Mouse (Mus musculus): ENCODE results near the gene Gm15013. TPM values are rescaled to one million over a fixed set of nuclear protein-coding genes. Genes with fewer than 3 reads are reported as not detected.
A peak's percentile ranks its signal among the peaks of the same experiment; 100 is the strongest.

Gm15013 gene
- total and polyA plus RNA-seq, 2 experiments = not detected

- Histone ChIP-seq H3K9ac (ENCODE audit: low read depth, low read length) (no peak overlapping the region), H3K36me3 (ENCODE audit: control insufficient read depth, insufficient read depth, low read length) (peaks cover 6% of the 10 kb centered on the region; the same call in 1 of the 2 replicates), H3K4me3 (ENCODE audit: insufficient read depth, low read depth, low read length) (no peak overlapping the region), H3K27me3 (ENCODE audit: control insufficient read depth, insufficient read depth, low read length) (no peaks in the 10 kb centered on the region), H3K4me1 (ENCODE audit: control insufficient read depth, insufficient read depth, low read length) (no peaks in the 10 kb centered on the region), H3K79me2 (ENCODE audit: control insufficient read depth, insufficient read depth, low read length) (no peaks in the 10 kb centered on the region), H3K27ac (replicated peaks; ENCODE audit: insufficient read depth, low read depth, low read length) (no peak overlapping the region)
- no peak for TF ChIP-seq CTCF (IDR thresholded peaks at IDR 0.05; ENCODE audit: low read depth, low read length)
- no peak for TF ChIP-seq POLR2A (IDR thresholded peaks at IDR 0.05; ENCODE audit: extremely low read depth, insufficient read depth, low read length)
- WGBS = 81% methylated on average over 2 of the region's 2 CpGs
- DNase-seq (ENCODE audit: extremely low read depth, low read depth, low spot score) = no peak
These were observed 8.1 kb upstream of the Gm15013 start for GRCm38 (mm10) chrX:139722350-139722749.

- Histone ChIP-seq H3K4me3 (ENCODE audit: insufficient read depth, low read depth, low read length) (peak within 1 kb of the TSS; percentile 77), H3K4me1 (ENCODE audit: control insufficient read depth, insufficient read depth, low read length) (0 out of 2 replicates have a peak, but pooled peaks cover 2% of the 10 kb centered on the region), H3K27me3 (ENCODE audit: control insufficient read depth, insufficient read depth, low read length) (no peaks in the 10 kb centered on the region), H3K27ac (replicated peaks; ENCODE audit: insufficient read depth, low read depth, low read length) (peak within 1 kb of the TSS; percentile 73), H3K36me3 (ENCODE audit: control insufficient read depth, insufficient read depth, low read length) (no peaks in the 10 kb centered on the region), H3K9ac (ENCODE audit: low read depth, low read length) (peak within 1 kb of the TSS; percentile 76), H3K79me2 (ENCODE audit: control insufficient read depth, insufficient read depth, low read length) (no peaks in the 10 kb centered on the region; the same call in 1 of the 2 replicates)
- no peak for TF ChIP-seq CTCF (IDR thresholded peaks at IDR 0.05; ENCODE audit: low read depth, low read length)
- 0 out of 2 replicates have a peak, but pooled peaks have one; percentile 25 for TF ChIP-seq POLR2A (IDR thresholded peaks at IDR 0.05; ENCODE audit: extremely low read depth, insufficient read depth, low read length)
- WGBS = under 1% methylated on average over 43 of the region's 43 CpGs
- peak; percentile 90 for DNase-seq (ENCODE audit: extremely low read depth, low read depth, low spot score)
These were observed 29.2 kb downstream of the Gm15013 start, which contains the start of gene Tbc1d8b for GRCm38 (mm10) chrX:139684775-139685695. Gene Tbc1d8b (plus strand): TSS chrX:139684996.

- 0% methylated on average over 8 of the region's 8 CpGs for whole genome bisulfite sequencing
- peak overlapping the region; percentile 53 for H3K27ac ChIP-seq (replicated peaks; ENCODE audit: insufficient read depth, low read depth, low read length)
These were observed 29.9 kb downstream of the Gm15013 start for GRCm38 (mm10) chrX:139684410-139684774.

GRCm38 (mm10) chrX:139665829-139666228 is 48.5 kb downstream of the Gm15013 start:
- peak; percentile 20 for TF ChIP-seq CTCF (IDR thresholded peaks at IDR 0.05; ENCODE audit: low read depth, low read length)
- no peak for TF ChIP-seq POLR2A (IDR thresholded peaks at IDR 0.05; ENCODE audit: extremely low read depth, insufficient read depth, low read length)
- H3K4me1 ChIP-seq (ENCODE audit: control insufficient read depth, insufficient read depth, low read length) = no peaks in the 10 kb centered on the region
- no peaks in the 10 kb centered on the region; the same call in 1 of the 2 replicates for H3K36me3 ChIP-seq (ENCODE audit: control insufficient read depth, insufficient read depth, low read length)
- WGBS = 80% methylated on average over 2 of the region's 2 CpGs
- H3K9ac ChIP-seq (ENCODE audit: low read depth, low read length) = no peak overlapping the region
- no peak overlapping the region for H3K4me3 ChIP-seq (ENCODE audit: insufficient read depth, low read depth, low read length)
- H3K79me2 ChIP-seq (ENCODE audit: control insufficient read depth, insufficient read depth, low read length) = no peaks in the 10 kb centered on the region
- H3K27me3 ChIP-seq (ENCODE audit: control insufficient read depth, insufficient read depth, low read length) = no peaks in the 10 kb centered on the region
- H3K27ac ChIP-seq (replicated peaks; ENCODE audit: insufficient read depth, low read depth, low read length) = no peak overlapping the region
- peak; percentile 33 for DNase-seq (ENCODE audit: extremely low read depth, low read depth, low spot score)

More at GRCm38 (mm10) chrX:139684410-139684774, 29.9 kb downstream of the Gm15013 start:
- H3K9ac ChIP-seq (ENCODE audit: low read depth, low read length) = peak overlapping the region; percentile 42; the same call in 1 of the 2 replicates
- TF ChIP-seq POLR2A (IDR thresholded peaks at IDR 0.05; ENCODE audit: extremely low read depth, insufficient read depth, low read length) (no peak), CTCF (IDR thresholded peaks at IDR 0.05; ENCODE audit: low read depth, low read length) (no peak)
- 0 out of 2 replicates have a peak, but pooled peaks cover 2% of the 10 kb centered on the region for H3K4me1 ChIP-seq (ENCODE audit: control insufficient read depth, insufficient read depth, low read length)
- no peaks in the 10 kb centered on the region for H3K27me3 ChIP-seq (ENCODE audit: control insufficient read depth, insufficient read depth, low read length)
- DNase-seq (ENCODE audit: extremely low read depth, low read depth, low spot score) = no peak
- H3K36me3 ChIP-seq (ENCODE audit: control insufficient read depth, insufficient read depth, low read length) = no peaks in the 10 kb centered on the region
- peak overlapping the region; percentile 38; the same call in 1 of the 2 replicates for H3K4me3 ChIP-seq (ENCODE audit: insufficient read depth, low read depth, low read length)
- no peaks in the 10 kb centered on the region; the same call in 1 of the 2 replicates for H3K79me2 ChIP-seq (ENCODE audit: control insufficient read depth, insufficient read depth, low read length)

Other genes starting within 250 kb of the Gm15013 start
- gene D330045A20Rik, start 234.1 kb downstream of the Gm15013 start, total RNA-seq (2014; rRNA removed) = 0.09 TPM in 1 of 2 replicates, not detected in the other
- gene D330045A20Rik, start 234.1 kb downstream of the Gm15013 start, polyA plus RNA-seq (2012; rRNA removed) = not detected in 2 replicates
- gene Rnf128, start 151.2 kb downstream of the Gm15013 start, total RNA-seq (2014; rRNA removed) = 74.4 and 84.5 TPM in 2 replicates
- gene Rnf128, start 151.2 kb downstream of the Gm15013 start, polyA plus RNA-seq (2012; rRNA removed) = 40.3 and 43.8 TPM in 2 replicates
- gene Tbc1d8b, start 29.5 kb downstream of the Gm15013 start, total RNA-seq (2014; rRNA removed) = 15.0 and 16.1 TPM in 2 replicates
- 1.2 and 1.6 TPM in 2 replicates for gene Tbc1d8b, start 29.5 kb downstream of the Gm15013 start, polyA plus RNA-seq (2012; rRNA removed)
- 0.74 and 1.6 TPM in 2 replicates for gene Ripply1, start 67.9 kb upstream of the Gm15013 start, total RNA-seq (2014; rRNA removed)
- 1.5 and 2.5 TPM in 2 replicates for gene Ripply1, start 67.9 kb upstream of the Gm15013 start, polyA plus RNA-seq (2012; rRNA removed)
- gene Cldn2, start 86.3 kb upstream of the Gm15013 start, total RNA-seq (2014; rRNA removed) = 22.4 and 23.1 TPM in 2 replicates
- 42.9 and 59.2 TPM in 2 replicates for gene Cldn2, start 86.3 kb upstream of the Gm15013 start, polyA plus RNA-seq (2012; rRNA removed)
- gene Morc4, start 157.2 kb upstream of the Gm15013 start, total RNA-seq (2014; rRNA removed) = 2.3 and 2.8 TPM in 2 replicates
- gene Morc4, start 157.2 kb upstream of the Gm15013 start, polyA plus RNA-seq (2012; rRNA removed) = 1.7 and 2.0 TPM in 2 replicates

Data from liver, adult 2 months (tissue).